Mouse (Mus musculus): ENCODE data around the gene Card19. TPM values are rescaled to one million over a fixed set of nuclear protein-coding genes. Genes with fewer than 3 reads are reported as not detected.

Gene Card19
- 71.3 and 77.0 TPM in 2 replicates for polyA plus RNA-seq (2015; fragmentation: Nextera tagmentation; extraction: Ambion mirVana)

GRCm38 (mm10) chr13:49215504-49216219, at the start of gene Card19:
Gene Card19, minus strand, starts transcription at chr13:49216037.
- no peaks in the 10 kb centered on the region for H3K27me3 ChIP-seq (ENCODE audit: insufficient read depth, low read length)
- DNase-seq (ENCODE audit: low spot score) (peak; percentile 98), ATAC-seq (replicated peaks; ENCODE audit: low FRiP score, low read depth) (peak; percentile 90)
- H3K4me2 ChIP-seq (ENCODE audit: low read length), result peak within 1 kb of the TSS; percentile 94
- peak within 1 kb of the TSS; percentile 92 for H3K27ac ChIP-seq
- H3K9me3 ChIP-seq (replicated peaks; ENCODE audit: low read length), result no peaks in the 10 kb centered on the region
- no peaks in the 10 kb centered on the region for H3K36me3 ChIP-seq (ENCODE audit: insufficient read depth, low read length)
- WGBS, result under 1% methylated on average over 78 of the region's 78 CpGs
- peaks cover 17% of the 10 kb centered on the region; the same call in 1 of the 2 replicates for H3K4me1 ChIP-seq (replicated peaks; ENCODE audit: insufficient read depth, low read length)
- peak within 1 kb of the TSS; percentile 91 for H3K9ac ChIP-seq (ENCODE audit: low read depth, low read length)
- H3K4me3 ChIP-seq (replicated peaks; ENCODE audit: low read depth, low read length), result peak within 1 kb of the TSS; percentile 90
- TF ChIP-seq CTCF (IDR thresholded peaks at IDR 0.05; ENCODE audit: low read depth), result no peak

- ATAC-seq (replicated peaks; ENCODE audit: low FRiP score, low read depth) (no peak), DNase-seq (ENCODE audit: low spot score) (no peak)
- Histone ChIP-seq H3K9me3 (replicated peaks; ENCODE audit: low read length) (no peaks in the 10 kb centered on the region), H3K9ac (ENCODE audit: low read depth, low read length) (no peak overlapping the region), H3K4me2 (ENCODE audit: low read length) (no peak overlapping the region), H3K27me3 (ENCODE audit: insufficient read depth, low read length) (no peaks in the 10 kb centered on the region), H3K4me3 (replicated peaks; ENCODE audit: low read depth, low read length) (no peak overlapping the region), H3K4me1 (replicated peaks; ENCODE audit: insufficient read depth, low read length) (no peaks in the 10 kb centered on the region), H3K27ac (no peak overlapping the region), H3K36me3 (ENCODE audit: insufficient read depth, low read length) (no peaks in the 10 kb centered on the region)
- TF ChIP-seq CTCF (IDR thresholded peaks at IDR 0.05; ENCODE audit: low read depth), result no peak
- WGBS, result 58% methylated on average over 15 of the region's 15 CpGs
These were observed 44.3 kb upstream of the Card19 start for GRCm38 (mm10) chr13:49260036-49260722.

- TF ChIP-seq CTCF (IDR thresholded peaks at IDR 0.05; ENCODE audit: low read depth), result no peak
- no peak overlapping the region for H3K9ac ChIP-seq (ENCODE audit: low read depth, low read length)
- no peaks in the 10 kb centered on the region for H3K4me1 ChIP-seq (replicated peaks; ENCODE audit: insufficient read depth, low read length)
- no peaks in the 10 kb centered on the region for H3K9me3 ChIP-seq (replicated peaks; ENCODE audit: low read length)
- H3K4me2 ChIP-seq (ENCODE audit: low read length), result no peak overlapping the region
- ATAC-seq (replicated peaks; ENCODE audit: low FRiP score, low read depth) (no peak), DNase-seq (ENCODE audit: low spot score) (no peak)
- H3K27ac ChIP-seq, result no peak overlapping the region
- no peaks in the 10 kb centered on the region for H3K27me3 ChIP-seq (ENCODE audit: insufficient read depth, low read length)
- no peaks in the 10 kb centered on the region for H3K36me3 ChIP-seq (ENCODE audit: insufficient read depth, low read length)
- 65% methylated on average over 3 of the region's 3 CpGs for WGBS
- no peak overlapping the region for H3K4me3 ChIP-seq (replicated peaks; ENCODE audit: low read depth, low read length)
These were observed 42.0 kb upstream of the Card19 start for GRCm38 (mm10) chr13:49257819-49258313.

- H3K36me3 ChIP-seq (ENCODE audit: insufficient read depth, low read length), result no peaks in the 10 kb centered on the region
- no peak overlapping the region for H3K9ac ChIP-seq (ENCODE audit: low read depth, low read length)
- no peak overlapping the region for H3K4me3 ChIP-seq (replicated peaks; ENCODE audit: low read depth, low read length)
- no peaks in the 10 kb centered on the region for H3K27me3 ChIP-seq (ENCODE audit: insufficient read depth, low read length)
- no peak overlapping the region for H3K27ac ChIP-seq
- DNase-seq (ENCODE audit: low spot score) (no peak), ATAC-seq (replicated peaks; ENCODE audit: low FRiP score, low read depth) (no peak)
- 85% methylated on average over 13 of the region's 13 CpGs for WGBS
- no peak for TF ChIP-seq CTCF (IDR thresholded peaks at IDR 0.05; ENCODE audit: low read depth)
- 0 out of 2 replicates have a peak, but pooled peaks cover 3% of the 10 kb centered on the region for H3K4me1 ChIP-seq (replicated peaks; ENCODE audit: insufficient read depth, low read length)
- H3K4me2 ChIP-seq (ENCODE audit: low read length), result no peak overlapping the region
- H3K9me3 ChIP-seq (replicated peaks; ENCODE audit: low read length), result no peaks in the 10 kb centered on the region
These were observed 36.9 kb upstream of the Card19 start for GRCm38 (mm10) chr13:49252746-49253145.

- Histone ChIP-seq H3K27me3 (ENCODE audit: insufficient read depth, low read length) (no peaks in the 10 kb centered on the region), H3K36me3 (ENCODE audit: insufficient read depth, low read length) (no peaks in the 10 kb centered on the region), H3K4me2 (ENCODE audit: low read length) (no peak overlapping the region), H3K4me3 (replicated peaks; ENCODE audit: low read depth, low read length) (no peak overlapping the region), H3K9ac (ENCODE audit: low read depth, low read length) (no peak overlapping the region), H3K9me3 (replicated peaks; ENCODE audit: low read length) (no peaks in the 10 kb centered on the region), H3K27ac (no peak overlapping the region), H3K4me1 (replicated peaks; ENCODE audit: insufficient read depth, low read length) (peaks cover 7% of the 10 kb centered on the region; the same call in 1 of the 2 replicates)
- WGBS, result 68% methylated on average over 2 of the region's 2 CpGs
- DNase-seq (ENCODE audit: low spot score), result no peak
- TF ChIP-seq CTCF (IDR thresholded peaks at IDR 0.05; ENCODE audit: low read depth), result no peak
- ATAC-seq (replicated peaks; ENCODE audit: low FRiP score, low read depth), result no peak
These were observed 36.3 kb upstream of the Card19 start for GRCm38 (mm10) chr13:49252113-49252512.

- H3K4me1 ChIP-seq (replicated peaks; ENCODE audit: insufficient read depth, low read length), result peaks cover 7% of the 10 kb centered on the region; the same call in 1 of the 2 replicates
- H3K9ac ChIP-seq (ENCODE audit: low read depth, low read length), result no peak overlapping the region
- no peak overlapping the region for H3K4me2 ChIP-seq (ENCODE audit: low read length)
- no peak overlapping the region for H3K4me3 ChIP-seq (replicated peaks; ENCODE audit: low read depth, low read length)
- H3K27ac ChIP-seq, result 0 out of 2 replicates have a peak overlapping the region, but pooled peaks have one; percentile 50
- 45% methylated on average over 4 of the region's 4 CpGs for WGBS
- H3K9me3 ChIP-seq (replicated peaks; ENCODE audit: low read length), result no peaks in the 10 kb centered on the region
- ATAC-seq (replicated peaks; ENCODE audit: low FRiP score, low read depth) (no peak), DNase-seq (ENCODE audit: low spot score) (no peak)
- no peak for TF ChIP-seq CTCF (IDR thresholded peaks at IDR 0.05; ENCODE audit: low read depth)
- no peaks in the 10 kb centered on the region for H3K36me3 ChIP-seq (ENCODE audit: insufficient read depth, low read length)
- no peaks in the 10 kb centered on the region for H3K27me3 ChIP-seq (ENCODE audit: insufficient read depth, low read length)
These were observed 35.1 kb upstream of the Card19 start for GRCm38 (mm10) chr13:49250716-49251517.
